Mouse (Mus musculus) G1E (cell line): Measurements from ENCODE around the gene Lig3. TPM values are rescaled to one million over a fixed set of nuclear protein-coding genes. Genes with fewer than 3 reads are reported as not detected.
A peak's percentile ranks its signal among the peaks of the same experiment; 100 is the strongest.

Experiments
- ATAC-seq: 2 replicates; pipeline ENCODE4 v1.8.0; 2016; ENCODE audit warnings: mild to moderate bottlenecking; ENCODE audit not compliant: insufficient number of reproducible peaks, poor library complexity, low FRiP score, severe bottlenecking; ENCODE audit errors: extremely low read depth
- DNase-seq: peaks from one replicate; pipeline ENCODE4 v3.0.0; 2012; ENCODE audit warnings: low spot score
- H3K27me3 ChIP-seq: 2 replicates; pipeline ENCODE4 v1.6.1; 2012; ENCODE audit warnings: mild to moderate bottlenecking, low read length, inconsistent platforms; ENCODE audit not compliant: insufficient read depth
- H3K36me3 ChIP-seq: replicated peaks from 2 replicates; pipeline ENCODE3; 2012; ENCODE audit warnings: mild to moderate bottlenecking, inconsistent platforms
- H3K4me1 ChIP-seq: 2 replicates; pipeline ENCODE4 v1.6.1; 2012; ENCODE audit warnings: low read depth, low read length, inconsistent platforms, mixed read lengths; ENCODE audit not compliant: insufficient read depth
- H3K4me3 ChIP-seq: 2 replicates; pipeline ENCODE4 v1.5.1; 2012; ENCODE audit warnings: low read depth, mild to moderate bottlenecking, inconsistent platforms, low read length, moderate library complexity, mixed read lengths
- H3K9me3 ChIP-seq: replicated peaks from 2 replicates; pipeline ENCODE4 v1.6.1; 2012; ENCODE audit warnings: inconsistent platforms
- CTCF ChIP-seq: IDR thresholded peaks from 2 replicates; pipeline ENCODE4 v1.5.1; 2012; ENCODE audit warnings: low read depth, low read length, inconsistent platforms, mixed read lengths
- GATA1 ChIP-seq: IDR thresholded peaks from 2 replicates; pipeline ENCODE4 v1.6.1; 2012; ENCODE audit warnings: borderline replicate concordance, low read length, inconsistent platforms, mixed read lengths
- GATA2 ChIP-seq: IDR thresholded peaks from 2 replicates; pipeline ENCODE4 v1.6.1; 2012; ENCODE audit warnings: low read depth, low read length, inconsistent platforms, borderline replicate concordance
- POLR2AphosphoS5 ChIP-seq: IDR thresholded peaks from 2 replicates; pipeline ENCODE4 v1.6.1; 2012; ENCODE audit warnings: low read depth, low read length, inconsistent platforms; ENCODE audit not compliant: insufficient replicate concordance
- TAL1 ChIP-seq: conservative IDR thresholded peaks from 2 replicates; pipeline ENCODE4 v1.6.1; 2012; ENCODE audit warnings: low read depth, low read length, inconsistent platforms, mixed read lengths
- polyA plus RNA-seq: library from polyadenylated mRNA; stranded (reverse); fragments of >175 nt; gene quantifications from 2 replicates; pipeline ENCODE4 v1.2.3, GENCODE M21; 2012
- total RNA-seq, 2 experiments: library from RNA; stranded (forward) in 1 of 2; stranded (reverse) in 1 of 2; fragments of 200-1000 nt in 1 of 2; fragments of >200 nt in 1 of 2; fragmentation: Nextera tagmentation in 1 of 2; gene quantifications; 2 replicates each; pipeline ENCODE4 v1.2.3; 2014 to 2017

Lig3 gene
- total RNA-seq (2014; fragmentation: Nextera tagmentation), result 43.0 and 50.2 TPM in 2 replicates
- 33.1 and 34.6 TPM in 2 replicates for total RNA-seq (2017)
- polyA plus RNA-seq, result 60.5 and 71.8 TPM in 2 replicates

DNA sequence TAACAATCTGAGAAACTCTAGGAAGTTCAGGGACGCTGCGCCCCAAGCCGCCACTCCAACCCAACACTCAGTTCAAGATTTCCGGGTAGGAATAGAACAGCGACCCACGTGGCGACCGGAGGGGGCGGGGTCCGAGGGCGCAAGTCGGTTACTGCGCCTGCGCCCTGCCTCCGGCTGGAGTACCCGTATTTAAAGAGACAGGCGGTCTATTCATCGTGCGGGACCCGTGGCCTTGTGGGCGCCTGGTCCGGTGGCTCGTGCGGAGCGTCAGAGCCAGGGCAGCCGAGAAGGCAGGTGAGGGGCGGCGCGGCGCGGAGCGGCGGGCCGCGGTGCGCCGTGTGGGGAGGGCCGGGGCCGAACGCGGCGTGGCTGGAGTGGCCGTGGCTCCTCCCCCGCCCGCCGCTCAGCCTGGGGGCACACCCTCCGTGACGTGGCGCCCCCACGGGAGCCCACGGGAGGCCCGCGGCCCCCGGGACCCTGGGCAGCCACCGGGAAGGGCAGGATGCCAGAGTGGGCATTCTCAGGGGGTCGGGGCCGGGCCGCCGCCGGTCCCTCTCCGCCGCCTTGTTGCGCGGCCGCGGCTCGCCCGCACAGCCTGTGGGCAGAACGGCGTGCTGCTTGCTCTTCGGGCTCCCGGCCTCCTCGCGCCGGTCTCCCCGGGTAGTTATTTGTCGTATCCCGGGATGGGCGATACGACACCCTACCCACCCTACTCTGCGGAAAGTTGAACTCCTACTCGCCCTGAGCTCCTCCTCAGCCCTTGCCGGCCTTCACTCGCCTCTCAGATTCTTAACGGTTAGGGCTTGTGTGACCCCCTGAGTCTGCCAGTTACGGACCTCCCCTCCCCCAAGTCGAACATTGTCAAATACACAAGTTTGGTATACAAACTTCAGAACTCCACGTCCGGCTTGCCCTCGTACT lies at the start of gene Lig3:
TSS of gene Lig3 (plus strand) at position 126 of the 921 bp plus-strand sequence.
- DNase-seq (peak; percentile 87), ATAC-seq (peak; percentile 79)
- Histone ChIP-seq H3K27me3 (no peaks in the 10 kb centered on the region), H3K4me1 (peaks cover 35% of the 10 kb centered on the region), H3K4me3 (peak within 1 kb of the TSS; percentile 92), H3K36me3 (peaks cover 48% of the 10 kb centered on the region), H3K9me3 (no peaks in the 10 kb centered on the region)
- TF ChIP-seq CTCF (no peak), TAL1 (no peak), GATA1 (no peak), POLR2AphosphoS5 (no peak), GATA2 (no peak)

DNA sequence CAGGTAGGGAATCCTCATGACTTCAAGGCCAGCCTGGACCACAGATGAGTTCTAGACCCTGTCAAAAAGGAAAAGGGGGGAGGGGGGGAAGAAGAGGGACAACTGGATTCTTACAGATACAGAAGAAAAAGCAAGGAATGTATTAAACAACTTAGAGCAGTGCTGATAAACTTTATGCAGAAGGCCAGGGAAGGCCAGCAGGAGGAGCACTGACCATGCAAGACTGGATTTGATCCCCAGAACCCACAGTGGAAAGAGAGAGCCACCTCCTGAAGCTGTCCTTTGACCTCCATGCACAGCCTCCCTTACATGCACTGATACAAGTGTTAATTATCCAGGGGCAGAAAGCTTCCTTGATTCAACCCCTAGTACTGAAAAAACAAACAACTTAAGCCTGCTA lies 46.7 kb upstream of the Lig3 start:
- TF ChIP-seq TAL1 (no peak), GATA2 (no peak), GATA1 (no peak), POLR2AphosphoS5 (no peak), CTCF (no peak)
- DNase-seq (no peak), ATAC-seq (no peak)
- H3K36me3 ChIP-seq, result no peaks in the 10 kb centered on the region
- no peak overlapping the region for H3K4me3 ChIP-seq
- no peaks in the 10 kb centered on the region for H3K4me1 ChIP-seq
- peaks cover 3% of the 10 kb centered on the region; the same call in 1 of the 2 replicates for H3K27me3 ChIP-seq
- H3K9me3 ChIP-seq, result no peaks in the 10 kb centered on the region

DNA sequence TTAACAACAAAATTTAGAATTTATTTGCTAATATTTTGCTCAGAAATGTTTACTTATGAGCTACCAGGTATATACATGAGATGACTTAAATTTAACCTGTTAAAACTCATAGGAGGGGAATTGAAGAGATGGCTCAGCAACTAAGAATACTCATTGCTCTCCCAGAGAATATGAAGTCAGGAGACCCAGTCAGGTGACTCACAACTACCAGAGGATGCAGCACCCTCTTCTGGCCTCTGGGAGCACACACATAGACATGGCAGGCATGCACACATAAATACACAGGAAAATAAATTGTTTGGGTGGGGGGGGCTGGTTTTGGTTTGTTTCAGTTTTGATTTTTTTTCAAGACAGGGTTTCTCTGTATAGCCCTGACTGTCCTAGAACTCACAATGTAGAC lies 41.9 kb upstream of the Lig3 start:
- no peak for TF ChIP-seq TAL1
- TF ChIP-seq CTCF, result no peak
- TF ChIP-seq GATA2, result no peak
- TF ChIP-seq POLR2AphosphoS5, result no peak
- TF ChIP-seq GATA1, result no peak
- Histone ChIP-seq H3K4me1 (no peaks in the 10 kb centered on the region), H3K4me3 (no peak overlapping the region), H3K36me3 (no peaks in the 10 kb centered on the region), H3K9me3 (no peaks in the 10 kb centered on the region), H3K27me3 (peaks cover 14% of the 10 kb centered on the region)
- DNase-seq (no peak), ATAC-seq (no peak)

DNA sequence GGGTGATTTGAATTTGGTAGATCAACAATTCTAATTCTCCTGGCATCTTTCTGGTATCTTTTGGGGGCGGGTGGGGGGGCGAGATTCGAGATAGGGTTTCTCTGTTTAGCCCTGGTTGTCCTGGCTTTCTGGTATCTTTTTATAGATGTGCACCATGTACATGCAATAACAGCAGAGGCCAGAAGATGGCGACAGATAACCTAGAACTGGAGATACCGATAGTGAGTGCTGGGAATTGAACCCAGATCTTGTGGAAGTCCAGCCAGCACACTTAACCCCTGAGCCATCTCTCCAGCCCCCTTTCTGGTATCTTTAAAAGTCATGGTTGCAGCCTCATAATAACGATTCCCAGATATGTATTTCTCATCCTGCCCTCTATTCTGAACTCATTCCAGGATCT lies 34.8 kb upstream of the Lig3 start:
- ATAC-seq, result no peak
- H3K4me3 ChIP-seq, result no peak overlapping the region
- DNase-seq, result no peak
- peaks cover 24% of the 10 kb centered on the region for H3K4me1 ChIP-seq
- TF ChIP-seq POLR2AphosphoS5, result no peak
- peak; percentile 57; the same call in 1 of the 2 replicates for TF ChIP-seq CTCF
- H3K36me3 ChIP-seq, result no peaks in the 10 kb centered on the region
- H3K9me3 ChIP-seq, result no peaks in the 10 kb centered on the region
- H3K27me3 ChIP-seq, result peaks cover 18% of the 10 kb centered on the region

DNA sequence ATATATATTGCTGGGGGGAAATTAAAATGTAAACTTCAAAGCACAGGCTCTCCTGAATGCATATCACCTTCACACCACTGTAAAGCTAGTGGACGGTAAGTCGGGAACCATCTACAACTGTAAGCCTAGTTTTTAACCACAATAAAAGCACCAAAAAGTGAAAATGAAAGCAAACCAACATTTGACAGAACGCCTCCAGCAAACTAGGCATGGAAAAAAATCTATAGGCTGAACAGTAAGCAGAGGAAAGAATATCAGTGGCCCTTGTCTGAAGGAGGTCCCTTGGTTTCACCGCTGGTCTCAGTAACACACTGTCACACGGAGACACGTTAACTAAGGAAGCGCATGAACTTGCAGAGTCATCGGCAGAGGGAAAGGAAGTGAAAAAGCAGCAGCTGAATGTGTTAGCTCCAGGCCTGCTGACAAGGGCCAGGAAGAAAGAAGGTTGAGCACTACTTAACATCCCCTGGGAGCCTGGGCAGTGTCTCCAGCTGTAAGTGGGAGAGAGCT lies 34.0 kb upstream of the Lig3 start:
- peaks cover 17% of the 10 kb centered on the region for H3K27me3 ChIP-seq
- TF ChIP-seq POLR2AphosphoS5 (no peak), TAL1 (no peak), GATA1 (no peak), CTCF (no peak), GATA2 (no peak)
- ATAC-seq (peak; percentile 95), DNase-seq (peak; percentile 46)
- no peaks in the 10 kb centered on the region for H3K9me3 ChIP-seq
- H3K4me1 ChIP-seq, result peaks cover 28% of the 10 kb centered on the region
- H3K4me3 ChIP-seq, result peak overlapping the region; percentile 58
- no peaks in the 10 kb centered on the region for H3K36me3 ChIP-seq

DNA sequence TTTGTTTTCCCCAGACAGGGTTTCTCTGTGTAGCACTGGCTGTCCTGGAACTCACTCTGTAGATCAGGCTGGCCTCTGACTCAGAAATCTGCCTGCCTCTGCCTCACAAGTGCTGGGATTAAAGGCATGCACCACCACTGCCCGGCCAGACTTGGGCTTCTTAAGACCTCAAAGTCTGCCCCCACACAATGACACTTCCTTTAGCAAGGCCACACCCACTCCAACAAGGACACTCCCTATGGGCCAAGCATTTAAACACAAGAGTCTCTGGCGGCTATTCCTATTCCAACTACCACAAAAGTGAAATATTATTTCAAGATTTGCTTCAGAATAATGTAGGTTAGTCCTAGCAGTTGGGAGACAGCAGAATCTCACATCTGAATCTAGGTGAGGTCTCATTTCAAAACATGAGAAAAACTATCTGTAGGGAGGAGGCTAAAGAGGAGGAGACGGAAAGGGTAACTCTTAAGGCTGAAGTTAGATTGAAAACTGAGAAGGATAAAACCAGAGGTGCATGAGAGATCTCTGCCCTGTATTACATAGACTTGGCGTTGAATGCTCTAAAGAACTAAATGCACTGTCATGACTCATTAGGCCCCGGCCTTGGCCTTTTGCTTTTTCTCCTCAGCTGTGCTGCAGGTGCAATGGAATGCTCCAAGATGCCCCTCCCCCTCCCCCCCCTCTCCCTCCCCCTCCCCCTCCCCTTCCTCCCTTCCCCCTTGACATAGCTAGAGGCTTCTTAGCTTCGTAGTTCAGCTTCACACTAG lies 28.4 kb upstream of the Lig3 start:
- Histone ChIP-seq H3K4me3 (no peak overlapping the region), H3K4me1 (peaks cover 27% of the 10 kb centered on the region), H3K9me3 (no peaks in the 10 kb centered on the region), H3K27me3 (no peaks in the 10 kb centered on the region), H3K36me3 (no peaks in the 10 kb centered on the region)
- ATAC-seq (peak; percentile 85), DNase-seq (no peak)
- TF ChIP-seq CTCF (no peak), POLR2AphosphoS5 (no peak), GATA2 (no peak), GATA1 (no peak), TAL1 (no peak)
